Comparison of ENCODE assay signal across 8 mouse cellular contexts in the genomic region with DNA sequence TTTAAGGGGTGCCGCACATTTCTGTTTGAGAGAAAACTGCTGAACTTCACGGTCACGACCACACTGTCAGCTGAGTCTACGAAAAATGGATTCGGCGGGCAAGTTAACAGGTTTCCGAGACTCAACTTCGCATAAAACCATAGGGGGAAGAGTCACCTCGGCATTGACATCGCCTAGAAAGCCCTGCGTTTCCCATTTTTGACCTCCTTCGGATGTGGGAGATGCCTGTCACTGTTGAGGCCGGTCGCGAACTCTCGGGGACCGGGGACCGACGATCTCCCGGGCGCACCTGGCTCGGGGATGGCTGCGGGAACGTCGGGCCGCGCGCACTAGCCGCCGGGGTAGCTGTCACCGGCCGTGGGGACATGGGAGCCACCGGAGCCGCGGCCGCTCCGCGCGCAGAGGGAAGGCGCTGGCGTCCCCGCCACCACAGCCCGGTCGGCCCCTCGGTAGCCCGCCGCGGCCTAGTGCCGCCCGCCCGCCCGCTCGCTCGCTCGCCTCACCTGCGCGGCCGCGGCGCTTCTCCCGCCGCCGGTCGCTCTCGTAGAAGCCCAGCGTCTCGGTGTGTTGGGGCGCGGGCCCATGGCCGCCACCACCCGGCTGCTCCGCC. TPM values are rescaled to one million over a fixed set of nuclear protein-coding genes. Genes with fewer than 3 reads are reported as not detected.
DNase-seq lines count a peak whose midpoint lies in the region; ATAC-seq and TF ChIP-seq lines count a peak whose summit lies in the region.

No protein-coding gene starts in this region.

- no peaks in the 10 kb centered on the region for H3K27me3 ChIP-seq in forebrain, postnatal 0 days (ENCODE audit: insufficient read depth, low read length)
- H3K27me3 ChIP-seq in neural tube, embryonic 15.5 days (replicated peaks), result no peaks in the 10 kb centered on the region

- H3K4me3 ChIP-seq in forebrain, postnatal 0 days (ENCODE audit: low read depth, low read length), result peak overlapping the region; percentile 87
- H3K4me3 ChIP-seq in neural tube, embryonic 15.5 days (replicated peaks), result peak overlapping the region; percentile 87

- H3K9me3 ChIP-seq in forebrain, postnatal 0 days (ENCODE audit: low read length), result no peaks in the 10 kb centered on the region
- no peaks in the 10 kb centered on the region for H3K9me3 ChIP-seq in neural tube, embryonic 15.5 days (replicated peaks)

- peak; percentile 4 for DNase-seq in retina, postnatal 7 days (ENCODE audit: low read depth, low spot score)
- DNase-seq in retina, postnatal 1 day, result no peak
- peak; percentile 47 for DNase-seq in forebrain, postnatal 0 days
- DNase-seq in induced T-regulatory cell, adult 2 months (ENCODE audit: low read depth), result peak; percentile 60
- peak; percentile 25 to 30 for DNase-seq in lung, adult 18-20 months
- DNase-seq in yolk sac, embryonic 10.5 days (ENCODE audit: low spot score), result no peak

- under 1% methylated on average over 63 of the region's 72 CpGs for WGBS in forebrain, postnatal 0 days
- WGBS in neural tube, embryonic 15.5 days, result under 1% methylated on average over 68 of the region's 72 CpGs

- H3K4me1 ChIP-seq in forebrain, postnatal 0 days (ENCODE audit: insufficient read depth), result peaks cover 21% of the 10 kb centered on the region
- peaks cover 32% of the 10 kb centered on the region for H3K4me1 ChIP-seq in neural tube, embryonic 15.5 days

- no peak for TF ChIP-seq CTCF in forebrain, postnatal 0 days (IDR thresholded peaks at IDR 0.05; ENCODE audit: low read depth)

- H3K36me3 ChIP-seq in forebrain, postnatal 0 days (ENCODE audit: insufficient read depth), result no peaks in the 10 kb centered on the region
- no peaks in the 10 kb centered on the region for H3K36me3 ChIP-seq in neural tube, embryonic 15.5 days

- H3K27ac ChIP-seq in forebrain, postnatal 0 days (ENCODE audit: low read depth, low read length), result peak overlapping the region; percentile 91
- H3K27ac ChIP-seq in neural tube, embryonic 15.5 days (replicated peaks), result peak overlapping the region; percentile 95

- peak; percentile 25 for ATAC-seq in activated CD4-positive, CD25-positive, alpha-beta regulatory T cell, adult 4 months
- ATAC-seq in forebrain, postnatal 0 days, result peak; percentile 75
- peak; percentile 82 for ATAC-seq in neural tube, embryonic 15.5 days (ENCODE audit: low FRiP score)

- H3K4me2 ChIP-seq in forebrain, postnatal 0 days (ENCODE audit: low read depth), result peak overlapping the region; percentile 81
- peak overlapping the region; percentile 66 for H3K4me2 ChIP-seq in neural tube, embryonic 15.5 days

- peak overlapping the region; percentile 94 for H3K9ac ChIP-seq in forebrain, postnatal 0 days
- peak overlapping the region; percentile 89 for H3K9ac ChIP-seq in neural tube, embryonic 15.5 days (replicated peaks)

RNA-seq across cellular contexts. Expression of a gene that starts 0.4 kb away (rescaled TPM):
- 10 to 100 TPM; 15.1 to 15.2 TPM for polyA plus RNA-seq in activated CD4-positive, CD25-positive, alpha-beta regulatory T cell, adult 4 months (2017; shearing (Covaris generic))
- total RNA-seq in forebrain, postnatal 0 days (2014; rRNA removed), result 53.8 and 70.5 TPM in 2 replicates
- 14.1 and 19.1 TPM in 2 replicates for polyA plus RNA-seq in forebrain, postnatal 0 days (2015; fragmentation: Nextera tagmentation; extraction: Ambion mirVana)
- 30.8 and 35.0 TPM in 2 replicates for polyA plus RNA-seq in neural tube, embryonic 15.5 days (2015; fragmentation: Nextera tagmentation; extraction: Ambion mirVana)

Comparison
In these comparisons a context has a peak if more than half of its experiments do, and no peak if none do; other contexts are left out.
1. DNase-seq: peak in retina, postnatal 7 days (single experiment), forebrain, postnatal 0 days (single experiment), induced T-regulatory cell, adult 2 months (single experiment) and lung, adult 18-20 months (2 of 2); none in retina, postnatal 1 day (single experiment) and yolk sac, embryonic 10.5 days (single experiment).
2. ATAC-seq: peak in every context shown above with its lines; median percentile 82 in neural tube, embryonic 15.5 days; 75 in forebrain, postnatal 0 days; 25 in activated CD4-positive, CD25-positive, alpha-beta regulatory T cell, adult 4 months.